Mouse (Mus musculus): ENCODE data around the gene Plcb3. TPM values are rescaled to one million over a fixed set of nuclear protein-coding genes. Genes with fewer than 3 reads are reported as not detected.

The Plcb3 gene
- polyA plus RNA-seq, 1 experiment from 2014 or later: 44.8 TPM

DNA sequence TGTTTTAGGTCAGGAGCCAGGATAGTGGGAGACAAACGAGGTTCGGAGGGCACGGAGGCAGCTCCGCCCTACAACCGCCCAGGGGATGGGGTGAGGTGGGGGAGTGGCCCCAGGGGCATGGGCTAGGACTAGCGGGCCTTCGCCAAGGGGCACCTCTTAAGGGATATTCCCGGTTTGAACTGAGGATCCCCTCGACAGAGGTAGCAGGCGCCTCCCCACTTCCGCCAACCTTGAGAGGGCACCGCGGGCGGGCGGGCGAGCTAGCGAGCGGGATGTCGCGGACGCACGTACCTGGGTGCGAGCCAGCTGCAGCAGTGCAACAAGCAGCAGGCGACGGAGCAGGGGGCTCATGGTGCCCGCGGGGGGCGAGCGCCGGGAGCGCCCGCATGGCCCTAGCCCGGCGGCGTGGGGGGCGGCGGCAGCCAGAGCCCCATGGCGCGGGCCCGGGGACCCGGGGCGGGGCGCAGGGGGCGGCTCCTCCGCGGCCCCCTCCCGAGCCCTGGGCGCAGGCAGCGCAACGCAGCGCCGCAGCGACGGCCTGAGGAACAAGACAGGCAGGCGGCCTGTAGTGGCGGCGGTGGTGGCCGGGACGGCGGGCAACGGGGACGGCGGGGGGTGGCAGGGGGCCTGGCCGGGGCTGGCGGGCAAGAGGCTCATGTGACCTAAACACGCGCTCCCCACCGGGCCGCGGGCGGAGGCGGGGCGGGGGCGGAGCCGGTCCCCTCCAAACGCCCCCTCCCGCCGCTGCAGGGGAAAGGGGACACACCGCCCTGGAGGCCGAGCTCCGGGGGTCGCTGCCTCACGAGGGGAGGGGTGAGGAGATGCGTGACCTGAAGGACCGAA, 11.0 kb upstream of the Plcb3 start, which contains the start of gene Vegfb:
Vegfb (minus strand) TSS at position 591 of the 843 bp plus-strand sequence.
- peaks cover 32% of the 10 kb centered on the region for H3K4me1 ChIP-seq

GRCm38 (mm10) chr19:6985951-6986708, 9.9 kb upstream of the Plcb3 start:
- Histone ChIP-seq H3K36me3 (peaks cover 39% of the 10 kb centered on the region), H3K27me3 (no peaks in the 10 kb centered on the region), H3K9ac (peak overlapping the region; percentile 91), H3K9me3 (replicated peaks) (no peaks in the 10 kb centered on the region), H3K4me2 (peak overlapping the region; percentile 92), H3K27ac (peak overlapping the region; percentile 90; the same call in 1 of the 2 replicates), H3K4me3 (replicated peaks) (peak overlapping the region; percentile 82), H3K4me1 (peaks cover 29% of the 10 kb centered on the region)
- 77% methylated on average over 10 of the region's 10 CpGs for WGBS
- ATAC-seq (replicated peaks; ENCODE audit: low FRiP score): no peak

More for the DNA sequence above, 11.0 kb upstream of the Plcb3 start, which contains the start of gene Vegfb:
- ATAC-seq (replicated peaks; ENCODE audit: low FRiP score): peak; percentile 53
- peak within 1 kb of the TSS; percentile 92 for H3K4me2 ChIP-seq
- H3K27me3 ChIP-seq: no peaks in the 10 kb centered on the region
- no peaks in the 10 kb centered on the region for H3K9me3 ChIP-seq (replicated peaks)
- H3K27ac ChIP-seq: peak within 1 kb of the TSS; percentile 90
- peak within 1 kb of the TSS; percentile 82 for H3K4me3 ChIP-seq (replicated peaks)
- peak within 1 kb of the TSS; percentile 91 for H3K9ac ChIP-seq
- under 1% methylated on average over 80 of the region's 85 CpGs for WGBS
- H3K36me3 ChIP-seq: peaks cover 31% of the 10 kb centered on the region

- WGBS: 84% methylated on average over 19 of the region's 19 CpGs
- H3K4me3 ChIP-seq (replicated peaks): no peak overlapping the region
- peaks cover 33% of the 10 kb centered on the region for H3K4me1 ChIP-seq
- H3K36me3 ChIP-seq: peaks cover 39% of the 10 kb centered on the region
- no peaks in the 10 kb centered on the region for H3K27me3 ChIP-seq
- no peak overlapping the region for H3K9ac ChIP-seq
- no peaks in the 10 kb centered on the region for H3K9me3 ChIP-seq (replicated peaks)
- H3K4me2 ChIP-seq: no peak overlapping the region
- ATAC-seq (replicated peaks; ENCODE audit: low FRiP score): no peak
- H3K27ac ChIP-seq: no peak overlapping the region
Observed at GRCm38 (mm10) chr19:6985300-6985699, 9.0 kb upstream of the Plcb3 start.

- no peak overlapping the region for H3K27ac ChIP-seq
- H3K9ac ChIP-seq: no peak overlapping the region
- no peaks in the 10 kb centered on the region for H3K27me3 ChIP-seq
- no peak for ATAC-seq (replicated peaks; ENCODE audit: low FRiP score)
- 96% methylated on average over 5 of the region's 5 CpGs for WGBS
- H3K4me2 ChIP-seq: no peak overlapping the region
- no peak overlapping the region for H3K4me3 ChIP-seq (replicated peaks)
- peaks cover 39% of the 10 kb centered on the region for H3K4me1 ChIP-seq
- peaks cover 38% of the 10 kb centered on the region for H3K36me3 ChIP-seq
- H3K9me3 ChIP-seq (replicated peaks): no peaks in the 10 kb centered on the region
Observed at GRCm38 (mm10) chr19:6983621-6984020, 7.4 kb upstream of the Plcb3 start.

DNA sequence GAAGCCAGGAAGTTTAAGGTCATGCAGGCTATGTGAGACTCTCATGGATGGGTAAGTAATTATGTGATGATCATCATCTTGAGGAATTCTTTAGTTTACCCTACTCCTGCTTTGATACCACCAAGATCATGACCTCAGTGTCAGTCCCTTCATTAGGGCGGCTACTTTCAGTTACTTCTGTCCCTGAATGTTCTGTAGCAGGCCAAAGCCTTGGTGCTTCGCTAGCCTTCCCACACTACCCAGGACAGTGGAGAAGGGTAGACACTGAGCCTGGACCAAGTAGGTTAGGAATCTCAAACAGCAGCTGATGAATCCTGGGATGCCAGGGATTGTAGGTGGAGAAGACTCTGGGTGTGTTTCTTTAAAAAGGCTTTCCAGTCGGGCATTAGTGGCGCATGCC, 5.2 kb upstream of the Plcb3 start:
- H3K4me3 ChIP-seq (replicated peaks): peak overlapping the region; percentile 83
- ATAC-seq (replicated peaks; ENCODE audit: low FRiP score): no peak
- H3K9me3 ChIP-seq (replicated peaks): no peaks in the 10 kb centered on the region
- no peak overlapping the region for H3K9ac ChIP-seq
- peaks cover 54% of the 10 kb centered on the region for H3K36me3 ChIP-seq
- WGBS: 91% methylated on average over 4 of the region's 4 CpGs
- H3K27ac ChIP-seq: 0 out of 2 replicates have a peak overlapping the region, but pooled peaks have one; percentile 97
- peak overlapping the region; percentile 84 for H3K4me2 ChIP-seq
- no peaks in the 10 kb centered on the region for H3K27me3 ChIP-seq
- peaks cover 47% of the 10 kb centered on the region for H3K4me1 ChIP-seq

GRCm38 (mm10) chr19:6980381-6981093, 4.3 kb upstream of the Plcb3 start, which contains the start of gene Fkbp2:
TSS of gene Fkbp2 (minus strand) at chr19:6980501.
- ATAC-seq (replicated peaks; ENCODE audit: low FRiP score): peak; percentile 90
- under 1% methylated on average over 38 of the region's 38 CpGs for WGBS
- H3K4me2 ChIP-seq: peak within 1 kb of the TSS; percentile 84
- no peaks in the 10 kb centered on the region for H3K27me3 ChIP-seq
- H3K36me3 ChIP-seq: peaks cover 53% of the 10 kb centered on the region
- peaks cover 46% of the 10 kb centered on the region for H3K4me1 ChIP-seq
- H3K9me3 ChIP-seq (replicated peaks): no peaks in the 10 kb centered on the region
- H3K9ac ChIP-seq: peak within 1 kb of the TSS; percentile 95
- H3K27ac ChIP-seq: peak within 1 kb of the TSS; percentile 97
- peak within 1 kb of the TSS; percentile 83 for H3K4me3 ChIP-seq (replicated peaks)

- Histone ChIP-seq H3K9ac (peak overlapping the region; percentile 95), H3K36me3 (peaks cover 45% of the 10 kb centered on the region), H3K27me3 (no peaks in the 10 kb centered on the region), H3K9me3 (replicated peaks) (no peaks in the 10 kb centered on the region), H3K4me2 (peak overlapping the region; percentile 84), H3K27ac (peak overlapping the region; percentile 97), H3K4me1 (peaks cover 46% of the 10 kb centered on the region), H3K4me3 (replicated peaks) (peak overlapping the region; percentile 83)
- ATAC-seq (replicated peaks; ENCODE audit: low FRiP score): peak; percentile 93
- WGBS: under 1% methylated on average over 59 of the region's 59 CpGs
Observed at GRCm38 (mm10) chr19:6979486-6980380, 3.5 kb upstream of the Plcb3 start.

DNA sequence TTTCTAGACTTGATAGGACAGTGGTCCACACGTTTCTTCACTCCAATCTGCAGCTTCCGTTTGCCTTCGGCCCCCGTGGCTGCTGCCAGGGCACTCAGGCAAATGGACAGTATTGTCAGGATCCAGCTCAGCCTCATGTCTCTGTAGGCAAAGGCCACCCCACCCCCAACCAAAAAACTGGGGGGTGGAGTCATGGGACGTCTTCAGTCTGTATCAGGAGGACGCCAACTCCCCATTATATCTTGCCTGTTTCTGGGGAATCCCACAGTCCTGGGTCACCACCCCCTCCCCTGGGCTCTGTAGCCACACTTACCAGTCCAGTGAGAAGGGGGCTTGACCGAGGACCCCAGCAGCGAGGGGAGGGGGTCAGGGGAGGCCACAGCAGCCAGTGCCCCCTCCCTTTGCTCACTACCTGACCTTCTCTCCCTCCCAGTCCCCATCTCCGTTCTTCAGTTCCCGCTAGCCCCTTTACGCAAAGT, 2.8 kb upstream of the Plcb3 start:
- Histone ChIP-seq H3K4me2 (peak overlapping the region; percentile 84), H3K9me3 (replicated peaks) (no peaks in the 10 kb centered on the region), H3K36me3 (peaks cover 42% of the 10 kb centered on the region), H3K27ac (peak overlapping the region; percentile 97), H3K27me3 (no peaks in the 10 kb centered on the region), H3K4me3 (replicated peaks) (peak overlapping the region; percentile 83), H3K4me1 (peaks cover 47% of the 10 kb centered on the region), H3K9ac (peak overlapping the region; percentile 61)
- 11% methylated on average over 11 of the region's 11 CpGs for WGBS
- ATAC-seq (replicated peaks; ENCODE audit: low FRiP score): no peak

GRCm38 (mm10) chr19:6978639-6978974, 2.3 kb upstream of the Plcb3 start:
- Histone ChIP-seq H3K36me3 (peaks cover 37% of the 10 kb centered on the region), H3K9ac (peak overlapping the region; percentile 61), H3K27ac (peak overlapping the region; percentile 97), H3K4me2 (peak overlapping the region; percentile 84), H3K4me1 (peaks cover 52% of the 10 kb centered on the region), H3K4me3 (replicated peaks) (peak overlapping the region; percentile 83), H3K27me3 (no peaks in the 10 kb centered on the region), H3K9me3 (replicated peaks) (no peaks in the 10 kb centered on the region)
- WGBS: 33% methylated on average over 3 of the region's 3 CpGs
- ATAC-seq (replicated peaks; ENCODE audit: low FRiP score): no peak

- H3K27me3 ChIP-seq: no peaks in the 10 kb centered on the region
- peak overlapping the region; percentile 84 for H3K4me2 ChIP-seq
- peaks cover 33% of the 10 kb centered on the region for H3K36me3 ChIP-seq
- H3K9me3 ChIP-seq (replicated peaks): no peaks in the 10 kb centered on the region
- peaks cover 52% of the 10 kb centered on the region for H3K4me1 ChIP-seq
- H3K4me3 ChIP-seq (replicated peaks): peak overlapping the region; percentile 83
- peak overlapping the region; percentile 61 for H3K9ac ChIP-seq
- ATAC-seq (replicated peaks; ENCODE audit: low FRiP score): no peak
- WGBS: 84% methylated on average over 13 of the region's 13 CpGs
- H3K27ac ChIP-seq: peak overlapping the region; percentile 97
Observed at GRCm38 (mm10) chr19:6977759-6978638, 1.7 kb upstream of the Plcb3 start.

All from kidney, embryonic 15.5 days (tissue).